Mouse (Mus musculus) hindbrain, embryonic 11.5 days (tissue): ENCODE measurements around the gene Mslnl. TPM values are rescaled to one million over a fixed set of nuclear protein-coding genes. Genes with fewer than 3 reads are reported as not detected.

ENCODE experiments used
- ATAC-seq: fragments of 200-750 bp; cut with Nextera tagmentation; 2 replicates; pipeline ENCODE4 v1.8.0; 2017; ENCODE audit warnings: mild to moderate bottlenecking, moderate TSS enrichment, moderate library complexity; ENCODE audit not compliant: low FRiP score
- DNase-seq: peaks from one replicate; pipeline ENCODE4 v3.0.0-alpha.2; 2015; ENCODE audit warnings: low spot score
- H3K27ac ChIP-seq: fragments of 300-500 bp; sonication (generic); 2 replicates; pipeline ENCODE4 v1.5.1; 2014; ENCODE audit warnings: mild to moderate bottlenecking, low read depth, low read length
- H3K27me3 ChIP-seq: fragments of 300-500 bp; sonication (generic); 2 replicates; pipeline ENCODE4 v1.6.1; 2014; ENCODE audit warnings: mild to moderate bottlenecking, low read length, moderate library complexity, mixed read lengths; ENCODE audit not compliant: control insufficient read depth, insufficient read depth
- H3K36me3 ChIP-seq: fragments of 300-500 bp; sonication (generic); 2 replicates; pipeline ENCODE4 v1.6.1; 2014; ENCODE audit warnings: mild to moderate bottlenecking, low read length, moderate library complexity, mixed read lengths; ENCODE audit not compliant: control insufficient read depth, insufficient read depth
- H3K4me1 ChIP-seq: fragments of 300-500 bp; sonication (generic); replicated peaks from 2 replicates; pipeline ENCODE4 v1.6.1; 2014; ENCODE audit warnings: low read length, mixed read lengths; ENCODE audit not compliant: control insufficient read depth, insufficient read depth
- H3K4me2 ChIP-seq: fragments of 300-500 bp; sonication (generic); replicated peaks from 2 replicates; pipeline ENCODE4 v1.6.1; 2014; ENCODE audit warnings: mild to moderate bottlenecking, low read depth, low read length
- H3K4me3 ChIP-seq: fragments of 300-500 bp; sonication (generic); 2 replicates; pipeline ENCODE4 v1.5.1; 2014; ENCODE audit warnings: low read depth, low read length
- H3K9ac ChIP-seq: fragments of 300-500 bp; sonication (generic); 2 replicates; pipeline ENCODE4 v1.6.1; 2014; ENCODE audit warnings: low read depth, low read length
- H3K9me3 ChIP-seq: fragments of 300-500 bp; sonication (generic); 2 replicates; pipeline ENCODE4 v1.6.1; 2016; ENCODE audit warnings: low read length; ENCODE audit not compliant: control insufficient read depth
- WGBS: fragments of 180-500 bp; shearing (Covaris S2); extraction: QIAGEN DNeasy Blood & Tissue Kit; methylation state at CpG from one replicate; pipeline ENCODE4 v1.1.7; 2014; 5-methylcytosine and 5-hydroxymethylcytosine counted together
- polyA plus RNA-seq: library from polyadenylated mRNA; unstranded; fragments of >200 nt; fragmentation: Nextera tagmentation; extraction: Ambion mirVana; gene quantifications from 2 replicates; pipeline ENCODE4 v1.2.1, GENCODE M21; 2014

The Mslnl gene
- polyA plus RNA-seq, 1 experiment from 2014 or later = not detected

GRCm38 (mm10) chr17:25751446-25751845 lies 15.6 kb downstream of the Mslnl start:
- no peak for DNase-seq
- no peak for ATAC-seq
- 80% methylated on average over 5 of the region's 5 CpGs for WGBS
- no peak overlapping the region for H3K4me3 ChIP-seq
- no peak overlapping the region for H3K9ac ChIP-seq
- H3K27me3 ChIP-seq = no peaks in the 10 kb centered on the region
- H3K27ac ChIP-seq = no peak overlapping the region
- H3K4me1 ChIP-seq = no peaks in the 10 kb centered on the region
- H3K36me3 ChIP-seq = no peaks in the 10 kb centered on the region
- H3K4me2 ChIP-seq = no peak overlapping the region
- no peaks in the 10 kb centered on the region for H3K9me3 ChIP-seq

- Histone ChIP-seq H3K9me3 (no peaks in the 10 kb centered on the region), H3K4me3 (no peak within 1 kb of the TSS), H3K36me3 (no peaks in the 10 kb centered on the region), H3K9ac (no peak within 1 kb of the TSS), H3K4me2 (no peak within 1 kb of the TSS), H3K4me1 (no peaks in the 10 kb centered on the region), H3K27me3 (no peaks in the 10 kb centered on the region), H3K27ac (no peak within 1 kb of the TSS)
- 85% methylated on average over 9 of the region's 9 CpGs for WGBS
- DNase-seq (no peak), ATAC-seq (no peak)
Measured at GRCm38 (mm10) chr17:25754241-25754640, 18.4 kb downstream of the Mslnl start, which contains the start of gene Msln. Gene Msln, minus strand, starts transcription at chr17:25754378.

GRCm38 (mm10) chr17:25755086-25755485 lies 19.2 kb downstream of the Mslnl start:
- H3K9me3 ChIP-seq = no peaks in the 10 kb centered on the region
- H3K4me3 ChIP-seq = no peak overlapping the region
- H3K4me1 ChIP-seq = no peaks in the 10 kb centered on the region
- no peak overlapping the region for H3K27ac ChIP-seq
- WGBS = 73% methylated on average over 4 of the region's 4 CpGs
- no peak overlapping the region for H3K4me2 ChIP-seq
- DNase-seq = no peak
- H3K27me3 ChIP-seq = no peaks in the 10 kb centered on the region
- no peak for ATAC-seq
- no peaks in the 10 kb centered on the region for H3K36me3 ChIP-seq
- no peak overlapping the region for H3K9ac ChIP-seq

GRCm38 (mm10) chr17:25755627-25756377 lies 20.0 kb downstream of the Mslnl start:
- no peaks in the 10 kb centered on the region for H3K4me1 ChIP-seq
- ATAC-seq (no peak), DNase-seq (no peak)
- H3K27ac ChIP-seq = no peak overlapping the region
- H3K36me3 ChIP-seq = no peaks in the 10 kb centered on the region
- 54% methylated on average over 4 of the region's 4 CpGs for WGBS
- no peaks in the 10 kb centered on the region for H3K9me3 ChIP-seq
- H3K4me2 ChIP-seq = no peak overlapping the region
- no peak overlapping the region for H3K4me3 ChIP-seq
- no peak overlapping the region for H3K9ac ChIP-seq
- H3K27me3 ChIP-seq = no peaks in the 10 kb centered on the region

GRCm38 (mm10) chr17:25756378-25757242 lies 20.8 kb downstream of the Mslnl start:
- no peaks in the 10 kb centered on the region for H3K36me3 ChIP-seq
- 83% methylated on average over 9 of the region's 9 CpGs for WGBS
- H3K27ac ChIP-seq = no peak overlapping the region
- no peak overlapping the region for H3K9ac ChIP-seq
- ATAC-seq = no peak
- H3K27me3 ChIP-seq = no peaks in the 10 kb centered on the region
- H3K4me2 ChIP-seq = no peak overlapping the region
- no peak for DNase-seq
- no peaks in the 10 kb centered on the region for H3K9me3 ChIP-seq
- no peak overlapping the region for H3K4me3 ChIP-seq
- H3K4me1 ChIP-seq = no peaks in the 10 kb centered on the region

GRCm38 (mm10) chr17:25757691-25758090 lies 21.8 kb downstream of the Mslnl start:
- Histone ChIP-seq H3K36me3 (no peaks in the 10 kb centered on the region), H3K4me2 (no peak overlapping the region), H3K9ac (no peak overlapping the region), H3K27ac (no peak overlapping the region), H3K9me3 (no peaks in the 10 kb centered on the region), H3K27me3 (no peaks in the 10 kb centered on the region), H3K4me1 (no peaks in the 10 kb centered on the region), H3K4me3 (no peak overlapping the region)
- 73% methylated on average over 3 of the region's 3 CpGs for WGBS
- DNase-seq (no peak), ATAC-seq (no peak)

- Histone ChIP-seq H3K4me2 (no peak overlapping the region), H3K27me3 (no peaks in the 10 kb centered on the region), H3K27ac (no peak overlapping the region), H3K4me3 (no peak overlapping the region), H3K4me1 (no peaks in the 10 kb centered on the region), H3K9me3 (no peaks in the 10 kb centered on the region), H3K36me3 (no peaks in the 10 kb centered on the region), H3K9ac (no peak overlapping the region)
- DNase-seq = no peak
- no peak for ATAC-seq
- WGBS = 73% methylated on average over 8 of the region's 8 CpGs
Measured at GRCm38 (mm10) chr17:25760148-25760547, 24.3 kb downstream of the Mslnl start.

- Histone ChIP-seq H3K9ac (no peak overlapping the region), H3K4me1 (no peaks in the 10 kb centered on the region), H3K27ac (no peak overlapping the region), H3K27me3 (no peaks in the 10 kb centered on the region), H3K4me2 (no peak overlapping the region), H3K36me3 (no peaks in the 10 kb centered on the region), H3K9me3 (no peaks in the 10 kb centered on the region), H3K4me3 (no peak overlapping the region)
- ATAC-seq (no peak), DNase-seq (peak; percentile 32)
- WGBS = 34% methylated on average over 4 of the region's 4 CpGs
Measured at GRCm38 (mm10) chr17:25761561-25761970, 25.7 kb downstream of the Mslnl start.
